Mouse (Mus musculus): ENCODE measurements around the gene 1700029P11Rik. TPM values are rescaled to one million over a fixed set of nuclear protein-coding genes. Genes with fewer than 3 reads are reported as not detected.

The 1700029P11Rik gene
- not detected for total RNA-seq (2021)
- long read RNA-seq, experiment 1 = 0 reads
- long read RNA-seq, experiment 2 = 0 reads

DNA sequence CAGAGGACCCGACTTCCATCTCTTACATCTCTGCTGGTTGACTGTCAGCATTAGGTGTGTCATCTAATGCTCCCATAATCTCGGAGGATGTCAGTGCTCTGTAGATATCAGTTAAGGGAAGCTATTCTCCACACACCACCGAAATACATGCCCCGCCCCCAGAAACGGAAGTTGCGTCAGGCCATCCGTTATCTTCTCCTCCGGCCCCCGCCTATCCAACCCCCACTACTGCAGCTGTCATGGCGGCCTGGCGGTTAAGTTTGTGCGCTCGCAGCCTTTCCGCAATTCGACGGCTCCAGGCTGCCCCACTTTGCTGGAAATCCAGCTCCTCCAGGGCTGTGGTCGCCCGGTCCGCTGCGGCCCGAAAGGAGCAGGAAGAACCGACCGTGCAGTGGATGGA, at the start of gene 1700029P11Rik:
TSS of gene 1700029P11Rik (plus strand) at position 220 of the 400 bp plus-strand sequence.
- H3K4me3 ChIP-seq = no peak within 1 kb of the TSS
- TF ChIP-seq CTCF (IDR thresholded peaks at IDR 0.05) = no peak
- DNase-seq (ENCODE audit: extremely low spot score in 1 of 2, low spot score in 2 of 2) = no peak
- intact Hi-C loops (cut with DNase I) = no loop called here
- H3K27ac ChIP-seq = no peak within 1 kb of the TSS

- H3K4me3 ChIP-seq = no peak overlapping the region
- intact Hi-C loops (cut with DNase I) = no loop called here
- no peak for TF ChIP-seq CTCF (IDR thresholded peaks at IDR 0.05)
- DNase-seq (ENCODE audit: extremely low spot score in 1 of 2, low spot score in 2 of 2) = peak; percentile 74 to 76
- H3K27ac ChIP-seq = no peak overlapping the region
Observed at GRCm38 (mm10) chr15:81932951-81933470, 47.3 kb upstream of the 1700029P11Rik start.

DNA sequence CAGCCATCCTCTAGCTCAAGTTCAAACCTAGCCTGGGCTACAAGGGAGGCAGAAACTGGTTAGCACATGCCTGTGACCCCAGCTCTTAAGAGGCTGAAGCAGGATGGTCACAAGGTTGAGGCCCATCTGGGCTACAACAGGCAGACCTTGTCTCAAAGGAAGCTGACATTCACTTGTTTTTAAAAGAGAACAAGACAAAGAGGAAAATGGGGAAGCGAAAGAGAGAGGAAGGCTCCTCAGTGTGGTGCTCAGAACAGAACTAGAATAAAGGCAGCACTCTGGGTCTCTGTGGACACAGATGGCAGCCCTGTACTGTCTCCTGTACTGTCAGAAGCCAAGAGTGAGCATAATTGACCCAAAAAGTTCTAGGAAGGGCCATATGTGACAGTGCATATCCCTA, 46.4 kb upstream of the 1700029P11Rik start:
- H3K27ac ChIP-seq = no peak overlapping the region
- no peak overlapping the region for H3K4me3 ChIP-seq
- intact Hi-C loops (cut with DNase I) = no loop called here
- no peak for DNase-seq (ENCODE audit: extremely low spot score in 1 of 2, low spot score in 2 of 2)
- no peak for TF ChIP-seq CTCF (IDR thresholded peaks at IDR 0.05)

DNA sequence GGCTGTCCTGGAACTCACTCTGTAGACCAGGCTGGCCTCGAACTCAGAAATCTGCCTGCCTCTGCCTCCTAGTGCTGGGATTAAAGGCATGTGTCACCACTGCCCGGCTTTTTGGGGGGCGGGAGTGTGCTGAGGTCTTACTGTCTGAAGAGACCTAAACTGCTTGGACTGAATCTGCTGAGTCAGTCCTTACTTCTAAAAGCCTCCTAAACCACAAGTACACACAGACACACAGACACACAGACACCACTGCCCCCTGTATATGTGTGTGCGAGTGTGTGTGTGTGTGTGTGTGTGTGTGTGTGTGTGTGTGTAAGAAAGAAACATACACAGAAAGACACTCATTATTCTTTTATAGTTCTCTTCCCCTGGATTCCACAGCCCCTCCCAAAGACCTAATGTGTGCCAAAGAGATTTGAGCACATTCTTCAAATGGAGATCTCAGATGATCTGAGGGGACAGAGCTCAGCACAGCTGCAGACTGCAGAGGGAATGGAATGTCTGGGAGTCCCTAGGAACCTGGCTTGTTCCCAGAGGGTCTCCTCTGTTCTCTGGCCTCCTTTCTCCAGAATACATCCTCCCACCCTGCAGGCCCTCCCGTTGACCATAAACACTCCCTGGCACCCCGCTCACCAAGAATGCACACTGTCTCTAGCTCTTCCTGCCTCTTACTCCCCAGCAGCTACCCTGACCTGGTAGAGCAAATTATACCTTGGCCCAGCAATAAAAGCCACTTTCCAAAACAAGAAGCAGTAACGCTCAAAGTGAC, 44.3 kb upstream of the 1700029P11Rik start:
- TF ChIP-seq CTCF (IDR thresholded peaks at IDR 0.05) = no peak
- intact Hi-C loops (cut with DNase I) = no loop called here
- no peak for DNase-seq (ENCODE audit: extremely low spot score in 1 of 2, low spot score in 2 of 2)
- Histone ChIP-seq H3K27ac (peak overlapping the region; percentile 87), H3K4me3 (peak overlapping the region; percentile 64)

DNA sequence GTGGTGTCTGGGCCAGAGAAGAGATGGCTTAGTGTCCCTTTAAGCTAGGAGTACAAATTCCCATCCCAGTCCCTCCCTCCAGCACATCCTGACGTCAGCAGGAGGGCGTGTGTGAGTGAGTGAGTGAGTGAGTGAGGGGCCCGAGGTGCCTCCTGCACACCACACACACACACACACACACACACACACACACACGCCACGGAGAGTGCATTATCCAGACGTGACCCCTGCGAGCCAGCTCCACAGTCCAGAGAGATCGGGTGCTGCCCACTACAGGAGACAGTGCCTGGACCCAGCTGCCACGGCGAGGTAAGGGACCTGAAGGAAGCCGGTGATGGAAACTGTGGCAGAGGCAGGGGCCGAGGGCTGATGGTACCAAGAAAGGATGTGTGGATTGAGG, 43.7 kb upstream of the 1700029P11Rik start, which contains the start of gene Csdc2:
TSS of gene Csdc2 (plus strand) at position 81 of the 400 bp plus-strand sequence.
- Histone ChIP-seq H3K4me3 (peak within 1 kb of the TSS; percentile 64), H3K27ac (peak within 1 kb of the TSS; percentile 87)
- DNase-seq (ENCODE audit: extremely low spot score in 1 of 2, low spot score in 2 of 2) = peak; percentile 60 to 66
- intact Hi-C loops (cut with DNase I) = no loop called here
- TF ChIP-seq CTCF (IDR thresholded peaks at IDR 0.05) = no peak; the same call in none of the 2 replicates

GRCm38 (mm10) chr15:81937098-81937972, 43.0 kb upstream of the 1700029P11Rik start:
- intact Hi-C loops (cut with DNase I) = no loop called here
- Histone ChIP-seq H3K27ac (peak overlapping the region; percentile 87), H3K4me3 (peak overlapping the region; percentile 64)
- DNase-seq (ENCODE audit: extremely low spot score in 1 of 2, low spot score in 2 of 2) = peak; percentile 75
- no peak for TF ChIP-seq CTCF (IDR thresholded peaks at IDR 0.05)

DNA sequence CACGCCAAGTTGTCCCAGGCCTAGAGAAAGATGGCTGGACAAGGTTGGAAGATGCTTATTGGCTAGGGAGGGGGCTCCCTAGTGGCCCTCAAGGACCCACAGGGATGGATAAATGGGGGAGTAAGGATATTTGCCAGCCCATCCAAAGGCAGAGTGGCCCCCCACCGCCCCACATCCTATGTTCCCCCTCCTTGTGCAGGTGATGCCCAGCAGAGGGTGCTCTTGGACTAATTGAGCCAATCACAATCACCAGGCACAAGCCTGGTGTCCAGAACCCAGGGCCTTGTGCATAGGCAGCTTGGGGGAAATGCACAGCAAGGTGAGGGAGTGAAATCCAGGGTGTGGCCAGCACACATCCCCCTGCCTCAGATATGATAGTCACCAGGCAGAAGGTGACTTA, 42.1 kb upstream of the 1700029P11Rik start:
- intact Hi-C loops (cut with DNase I) = loop anchor here (2.0 kb wide), 2 partner anchors 19 to 53 kb away; no protein-coding TSS in a partner anchor
- Histone ChIP-seq H3K27ac (peak overlapping the region; percentile 87), H3K4me3 (peak overlapping the region; percentile 64)
- no peak for DNase-seq (ENCODE audit: extremely low spot score in 1 of 2, low spot score in 2 of 2)
- peak; percentile 61 for TF ChIP-seq CTCF (IDR thresholded peaks at IDR 0.05)

- peak overlapping the region; percentile 19; the same call in 1 of the 2 replicates for H3K27ac ChIP-seq
- DNase-seq (ENCODE audit: extremely low spot score in 1 of 2, low spot score in 2 of 2) = no peak
- intact Hi-C loops (cut with DNase I) = loop anchor here (2.0 kb wide), 2 partner anchors 18 to 52 kb away; no protein-coding TSS in a partner anchor
- TF ChIP-seq CTCF (IDR thresholded peaks at IDR 0.05) = no peak
- no peak overlapping the region for H3K4me3 ChIP-seq
Observed at GRCm38 (mm10) chr15:81939157-81939715, 41.1 kb upstream of the 1700029P11Rik start.

DNA sequence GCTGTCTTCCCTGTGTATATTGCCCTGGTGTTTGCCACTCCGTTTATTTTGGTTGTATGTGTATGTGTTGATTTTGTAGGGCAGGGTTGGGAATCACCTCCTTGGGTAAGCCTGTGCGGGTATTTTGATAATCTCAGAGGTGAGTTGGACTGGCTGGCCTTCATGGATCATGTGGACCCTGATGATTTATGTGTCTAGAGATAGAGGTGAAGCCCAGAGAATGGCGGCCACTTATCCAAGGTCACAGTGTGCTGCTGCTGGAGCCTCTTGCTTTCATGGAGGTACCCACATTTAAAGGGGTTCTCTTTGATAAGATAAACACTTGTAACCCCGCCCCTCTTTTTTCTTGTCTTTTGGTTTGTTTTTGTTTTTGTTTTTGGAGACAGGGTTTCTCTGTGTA, 40.6 kb upstream of the 1700029P11Rik start:
- Histone ChIP-seq H3K27ac (peak overlapping the region; percentile 19; the same call in 1 of the 2 replicates), H3K4me3 (no peak overlapping the region)
- no peak for DNase-seq (ENCODE audit: extremely low spot score in 1 of 2, low spot score in 2 of 2)
- TF ChIP-seq CTCF (IDR thresholded peaks at IDR 0.05) = no peak
- intact Hi-C loops (cut with DNase I) = loop anchor here (2.0 kb wide), 2 partner anchors 17 to 51 kb away; no protein-coding TSS in a partner anchor

DNA sequence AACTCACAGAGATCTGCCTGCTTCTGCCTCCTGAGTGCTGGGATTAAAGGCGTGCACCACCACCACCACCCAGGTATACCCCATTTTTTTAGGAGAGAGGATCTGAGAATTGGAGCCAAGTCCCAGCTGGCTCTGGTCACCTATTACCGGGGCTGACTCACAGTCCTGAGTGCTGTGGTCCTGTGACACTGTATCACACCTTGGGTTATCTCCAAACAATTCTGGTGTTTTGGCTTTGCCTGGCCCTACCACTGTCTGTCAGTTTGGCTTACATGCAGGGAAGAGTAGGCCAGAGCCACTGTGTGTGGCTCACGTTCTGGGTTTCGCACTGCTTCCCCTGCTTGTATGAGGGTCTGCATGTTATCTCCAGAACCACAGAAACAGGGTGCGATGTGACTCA, 40.1 kb upstream of the 1700029P11Rik start:
- Histone ChIP-seq H3K27ac (no peak overlapping the region), H3K4me3 (no peak overlapping the region)
- no peak for DNase-seq (ENCODE audit: extremely low spot score in 1 of 2, low spot score in 2 of 2)
- no peak for TF ChIP-seq CTCF (IDR thresholded peaks at IDR 0.05)
- intact Hi-C loops (cut with DNase I) = no loop called here

DNA sequence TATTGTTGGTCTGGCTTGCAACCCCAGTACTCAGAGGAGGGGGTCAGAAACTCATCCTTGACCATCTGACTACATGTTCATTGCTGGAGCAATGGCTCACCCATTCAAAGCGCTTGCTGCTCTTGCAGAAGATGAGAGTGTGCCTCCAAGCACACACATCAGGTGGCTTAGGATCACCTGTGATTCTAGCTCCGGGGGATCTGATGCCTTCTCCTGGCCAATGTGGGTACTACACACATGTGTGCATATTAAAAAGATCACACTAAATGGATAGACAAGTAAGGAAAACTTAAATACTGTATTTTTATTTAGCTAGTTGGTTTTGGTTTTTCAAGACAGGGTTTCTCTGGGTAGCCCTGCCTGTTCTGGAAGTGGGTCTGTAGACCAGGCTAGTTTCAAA, 39.3 kb upstream of the 1700029P11Rik start:
- no peak overlapping the region for H3K4me3 ChIP-seq
- intact Hi-C loops (cut with DNase I) = no loop called here
- DNase-seq (ENCODE audit: extremely low spot score in 1 of 2, low spot score in 2 of 2) = no peak
- no peak overlapping the region for H3K27ac ChIP-seq
- TF ChIP-seq CTCF (IDR thresholded peaks at IDR 0.05) = peak; percentile 28

All from left cerebral cortex, adult 2 months (tissue).